Mouse (Mus musculus): Measurements from ENCODE around the gene Scpep1.

GRCm38 (mm10) chr11:89001569-89001968 lies 46.3 kb upstream of the Scpep1 start:
- no peak for TF ChIP-seq POLR2A (IDR thresholded peaks at IDR 0.05; ENCODE audit: low read depth, low read length)
- TF ChIP-seq CTCF (IDR thresholded peaks at IDR 0.05; ENCODE audit: borderline replicate concordance, insufficient read depth, low read length) = no peak

Measured in embryonic fibroblast, embryonic 13.5 days (primary cell).